Mouse (Mus musculus): ENCODE measurements around the gene Cdk14. TPM values are rescaled to one million over a fixed set of nuclear protein-coding genes. Genes with fewer than 3 reads are reported as not detected.

Cdk14 gene
- polyA plus RNA-seq, 1 experiment from 2014 or later, result 42.2 TPM

DNA sequence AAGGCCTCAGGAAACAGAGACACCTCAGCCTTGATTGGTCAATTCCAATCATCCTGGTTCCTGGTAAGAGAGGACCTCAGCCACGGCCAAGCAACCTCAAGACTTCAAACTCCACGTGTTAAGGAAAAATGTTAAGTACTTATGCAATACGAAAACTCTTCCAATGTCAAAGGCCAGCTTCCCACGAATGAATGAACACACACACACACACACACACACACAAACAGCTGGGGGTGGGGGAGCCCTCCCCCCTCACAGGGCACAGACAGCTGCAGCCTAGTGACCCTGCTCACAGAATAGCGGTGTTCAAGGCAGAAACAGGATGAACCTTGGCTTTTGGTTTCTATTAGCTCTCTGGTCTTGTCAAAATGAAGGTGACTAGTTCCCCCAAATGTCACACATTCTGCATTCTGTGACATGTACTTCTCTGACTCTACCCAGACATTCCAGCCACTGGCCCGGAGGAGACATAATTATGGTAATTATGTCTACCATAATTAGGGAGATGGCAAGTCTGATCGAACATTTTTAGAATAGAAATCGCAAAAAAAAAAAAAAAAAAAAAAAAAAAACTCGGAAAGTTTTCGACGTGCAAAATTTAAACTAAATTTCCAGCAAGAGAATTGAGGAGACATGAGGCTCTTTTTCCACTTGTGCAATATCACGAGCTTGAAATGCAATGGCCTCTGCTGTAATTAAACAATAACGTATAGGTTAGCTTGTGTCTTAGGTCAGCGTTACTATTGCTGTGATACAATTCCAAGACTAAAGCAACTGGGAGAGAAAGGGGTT is 54.6 kb downstream of the Cdk14 start:
- H3K36me3 ChIP-seq, result no peaks in the 10 kb centered on the region
- H3K4me1 ChIP-seq, result peaks cover 3% of the 10 kb centered on the region; the same call in 1 of the 2 replicates
- no peak overlapping the region for H3K27ac ChIP-seq (replicated peaks)
- no peak overlapping the region for H3K4me2 ChIP-seq
- no peak overlapping the region for H3K4me3 ChIP-seq (replicated peaks)
- no peaks in the 10 kb centered on the region for H3K27me3 ChIP-seq (replicated peaks)
- WGBS, result 84% methylated on average over 14 of the region's 14 CpGs
- no peak overlapping the region for H3K9ac ChIP-seq (replicated peaks)
- H3K9me3 ChIP-seq (replicated peaks), result no peaks in the 10 kb centered on the region
- no peak for ATAC-seq (ENCODE audit: low FRiP score)

DNA sequence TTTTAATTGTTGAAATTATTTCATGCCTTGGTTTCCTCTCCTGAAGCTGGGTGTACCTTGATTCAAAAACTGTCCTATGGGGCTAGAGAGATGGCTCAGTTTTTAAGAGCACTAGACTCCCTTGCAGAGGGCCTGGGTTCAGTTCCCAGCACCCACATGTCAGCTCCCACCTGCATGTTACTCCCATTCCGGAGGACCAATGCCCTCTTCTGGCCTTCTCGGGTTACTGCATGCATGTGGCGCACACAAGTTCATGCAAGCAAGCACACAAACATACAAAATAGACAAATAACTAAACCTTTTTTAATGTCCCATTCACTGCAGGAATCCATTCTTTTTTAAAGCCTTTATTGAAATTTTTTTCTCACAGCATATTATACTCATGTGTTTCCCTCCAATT is 58.4 kb downstream of the Cdk14 start:
- no peak for ATAC-seq (ENCODE audit: low FRiP score)
- Histone ChIP-seq H3K27me3 (replicated peaks) (no peaks in the 10 kb centered on the region), H3K9me3 (replicated peaks) (no peaks in the 10 kb centered on the region), H3K4me1 (peaks cover 3% of the 10 kb centered on the region; the same call in 1 of the 2 replicates), H3K4me2 (no peak overlapping the region), H3K36me3 (no peaks in the 10 kb centered on the region), H3K9ac (replicated peaks) (no peak overlapping the region), H3K27ac (replicated peaks) (no peak overlapping the region), H3K4me3 (replicated peaks) (no peak overlapping the region)
- WGBS, result 97% methylated on average over 3 of the region's 3 CpGs

DNA sequence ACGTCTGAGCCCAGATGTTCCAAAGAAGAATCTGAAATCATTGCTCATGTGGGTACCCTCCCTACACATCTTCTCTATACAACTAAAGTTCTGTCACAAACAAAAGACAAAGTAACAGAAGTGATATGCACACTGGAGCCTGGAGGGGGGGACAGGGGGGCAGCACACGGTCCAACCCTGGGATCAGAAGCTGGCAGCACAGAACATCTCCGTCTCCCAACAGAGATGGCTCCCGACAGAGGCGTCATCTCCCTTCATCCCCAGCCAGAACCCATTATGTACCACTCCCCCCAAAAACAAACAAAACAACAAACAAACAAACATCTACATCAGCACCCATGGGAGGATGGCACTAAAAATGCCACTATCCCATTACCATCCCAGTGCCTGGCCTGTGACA is 59.8 kb downstream of the Cdk14 start:
- Histone ChIP-seq H3K27ac (replicated peaks) (no peak overlapping the region), H3K9ac (replicated peaks) (no peak overlapping the region), H3K4me2 (no peak overlapping the region), H3K4me1 (peaks cover 3% of the 10 kb centered on the region; the same call in 1 of the 2 replicates), H3K4me3 (replicated peaks) (no peak overlapping the region), H3K27me3 (replicated peaks) (no peaks in the 10 kb centered on the region), H3K9me3 (replicated peaks) (no peaks in the 10 kb centered on the region), H3K36me3 (no peaks in the 10 kb centered on the region)
- no peak for ATAC-seq (ENCODE audit: low FRiP score)
- 85% methylated on average over 5 of the region's 5 CpGs for WGBS

DNA sequence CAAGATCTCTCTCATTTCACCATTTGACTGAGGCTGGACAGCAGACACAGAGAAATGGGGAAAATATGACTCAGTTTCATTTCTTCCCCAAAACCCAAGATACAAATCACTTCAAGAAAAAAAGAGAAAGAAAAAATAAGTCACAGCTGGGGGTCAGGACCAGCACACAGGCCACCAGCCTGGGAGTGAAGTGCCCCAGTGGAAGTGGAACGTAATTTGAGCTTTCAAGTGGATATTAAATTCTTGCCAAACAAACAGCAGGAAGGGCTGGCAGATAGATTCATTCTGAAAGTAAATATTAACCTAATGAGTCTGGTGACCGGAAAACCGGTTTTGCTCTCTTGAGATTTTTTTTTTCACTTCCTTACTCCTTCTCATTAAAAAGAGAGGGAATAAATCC is 60.2 kb downstream of the Cdk14 start:
- Histone ChIP-seq H3K27me3 (replicated peaks) (no peaks in the 10 kb centered on the region), H3K4me2 (no peak overlapping the region), H3K27ac (replicated peaks) (no peak overlapping the region), H3K9me3 (replicated peaks) (no peaks in the 10 kb centered on the region), H3K9ac (replicated peaks) (no peak overlapping the region), H3K4me1 (peaks cover 3% of the 10 kb centered on the region; the same call in 1 of the 2 replicates), H3K4me3 (replicated peaks) (no peak overlapping the region), H3K36me3 (no peaks in the 10 kb centered on the region)
- no peak for ATAC-seq (ENCODE audit: low FRiP score)
- WGBS, result 56% methylated on average over 3 of the region's 3 CpGs

DNA sequence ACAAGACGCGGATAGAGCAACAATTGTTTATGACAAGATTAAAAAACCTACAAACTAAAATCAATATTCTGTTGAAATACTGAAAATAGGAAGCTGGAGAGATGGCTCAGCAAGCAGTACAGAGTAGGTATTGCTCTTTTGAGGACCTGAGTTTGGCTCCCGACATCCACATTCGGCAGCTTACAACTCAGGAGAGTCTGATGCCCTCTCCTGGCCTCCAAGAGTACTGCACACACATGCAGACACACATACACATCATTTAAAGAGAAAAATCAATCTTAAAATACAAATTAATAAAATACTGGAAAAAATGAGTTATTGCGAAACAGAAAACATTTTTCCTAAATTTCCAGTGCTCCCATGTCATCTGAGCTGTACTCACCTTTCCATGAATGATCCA is 60.7 kb downstream of the Cdk14 start:
- Histone ChIP-seq H3K36me3 (no peaks in the 10 kb centered on the region), H3K4me3 (replicated peaks) (no peak overlapping the region), H3K9me3 (replicated peaks) (no peaks in the 10 kb centered on the region), H3K27me3 (replicated peaks) (no peaks in the 10 kb centered on the region), H3K4me2 (no peak overlapping the region), H3K9ac (replicated peaks) (no peak overlapping the region), H3K4me1 (peaks cover 3% of the 10 kb centered on the region; the same call in 1 of the 2 replicates), H3K27ac (replicated peaks) (no peak overlapping the region)
- whole genome bisulfite sequencing, result 95% methylated on average over 5 of the region's 5 CpGs
- no peak for ATAC-seq (ENCODE audit: low FRiP score)

DNA sequence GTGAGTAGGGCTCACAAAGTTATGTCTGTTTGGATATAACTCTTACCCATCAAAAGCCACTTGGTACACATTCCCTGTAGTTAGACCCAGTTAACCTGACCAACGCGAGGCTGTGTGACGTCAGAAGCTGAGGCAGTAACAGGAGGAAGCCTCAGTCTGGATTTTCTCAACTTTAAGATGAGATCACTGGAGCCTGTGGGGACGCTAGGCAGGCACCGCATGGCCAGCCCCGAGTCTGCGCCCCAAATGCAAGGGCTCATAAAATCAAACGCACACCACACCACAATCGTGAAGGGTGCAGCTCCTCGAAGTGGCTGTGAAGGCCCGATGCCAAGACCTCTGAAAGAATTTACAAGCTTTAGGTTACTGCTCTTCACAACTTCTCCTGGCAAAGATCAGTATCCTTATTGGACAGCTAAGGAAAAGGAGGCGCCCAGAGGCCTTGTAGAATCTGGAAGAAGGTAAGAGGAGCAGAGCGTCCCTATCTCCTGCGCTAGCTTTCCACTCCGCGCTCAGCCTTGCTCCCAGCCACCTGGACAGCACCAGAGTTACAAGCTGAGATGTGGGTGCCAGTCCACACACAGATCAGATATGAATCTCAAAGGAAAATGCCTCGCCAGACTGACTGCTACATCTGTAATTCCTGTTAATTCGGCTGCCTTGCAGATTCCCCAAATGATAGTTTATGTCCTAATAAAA is 61.9 kb downstream of the Cdk14 start:
- 78% methylated on average over 18 of the region's 18 CpGs for WGBS
- Histone ChIP-seq H3K27ac (replicated peaks) (no peak overlapping the region), H3K36me3 (no peaks in the 10 kb centered on the region), H3K4me1 (peaks cover 5% of the 10 kb centered on the region; the same call in 1 of the 2 replicates), H3K9me3 (replicated peaks) (no peaks in the 10 kb centered on the region), H3K4me3 (replicated peaks) (no peak overlapping the region), H3K9ac (replicated peaks) (no peak overlapping the region), H3K27me3 (replicated peaks) (no peaks in the 10 kb centered on the region), H3K4me2 (no peak overlapping the region)
- no peak for ATAC-seq (ENCODE audit: low FRiP score)

DNA sequence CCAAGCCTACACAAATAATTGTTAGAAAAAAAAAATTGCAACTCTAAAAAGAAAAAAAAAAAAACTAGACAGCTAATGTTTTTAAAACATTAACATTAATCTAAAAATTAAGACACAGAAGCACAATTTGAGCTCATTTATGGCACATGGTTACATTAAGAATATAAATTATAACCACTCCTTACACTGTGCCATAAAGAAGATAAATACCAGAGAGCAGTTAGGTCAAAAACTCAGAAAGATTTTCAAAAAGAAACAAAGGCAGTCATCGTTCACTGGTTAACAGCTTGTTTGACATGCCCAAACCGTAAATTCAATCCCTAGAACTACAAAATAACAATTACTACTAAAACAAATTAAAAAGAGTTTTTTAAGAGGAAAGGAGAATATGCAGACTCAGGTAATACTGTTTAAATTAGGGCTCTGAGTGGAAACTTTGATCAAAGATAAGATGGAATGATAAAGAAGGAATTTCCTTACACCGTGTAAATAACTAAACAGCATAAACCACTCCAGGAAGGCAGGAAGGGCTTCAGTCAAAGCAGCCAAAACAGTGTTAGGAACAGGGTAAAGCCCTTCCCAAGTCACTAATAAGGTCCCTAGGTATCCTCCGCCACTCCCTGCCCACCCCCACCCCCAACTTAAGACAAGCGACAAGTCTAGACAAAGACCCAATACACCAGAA is 65.3 kb downstream of the Cdk14 start:
- Histone ChIP-seq H3K4me2 (no peak overlapping the region), H3K4me3 (replicated peaks) (no peak overlapping the region), H3K4me1 (peaks cover 2% of the 10 kb centered on the region; the same call in 1 of the 2 replicates), H3K27me3 (replicated peaks) (no peaks in the 10 kb centered on the region), H3K9ac (replicated peaks) (no peak overlapping the region), H3K27ac (replicated peaks) (no peak overlapping the region), H3K36me3 (no peaks in the 10 kb centered on the region), H3K9me3 (replicated peaks) (no peaks in the 10 kb centered on the region)
- 35% methylated on average over 5 of the region's 5 CpGs for WGBS
- no peak for ATAC-seq (ENCODE audit: low FRiP score)

DNA sequence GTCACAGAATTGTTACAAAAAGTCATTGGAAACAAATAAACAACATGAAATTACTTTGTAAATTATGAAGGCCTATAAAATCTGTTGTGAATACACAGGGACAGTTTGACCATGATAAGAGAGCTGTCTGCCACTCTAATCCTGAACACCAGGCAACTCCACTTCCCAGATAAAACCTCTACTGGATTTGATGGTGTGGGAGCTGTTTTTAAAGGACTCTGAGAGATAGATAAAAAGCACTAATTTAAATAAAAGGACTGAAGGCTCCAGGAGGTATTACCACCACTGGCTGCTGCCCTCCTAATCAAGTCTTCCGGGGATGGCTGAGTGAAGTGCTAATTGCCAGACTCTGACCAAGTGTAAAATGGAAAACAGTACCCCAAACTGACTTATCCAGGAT is 66.2 kb downstream of the Cdk14 start:
- no peaks in the 10 kb centered on the region for H3K36me3 ChIP-seq
- ATAC-seq (ENCODE audit: low FRiP score), result no peak
- H3K9ac ChIP-seq (replicated peaks), result no peak overlapping the region
- H3K4me3 ChIP-seq (replicated peaks), result no peak overlapping the region
- WGBS, result 3% methylated on average over 1 of the region's 1 CpGs
- no peaks in the 10 kb centered on the region for H3K27me3 ChIP-seq (replicated peaks)
- H3K4me2 ChIP-seq, result no peak overlapping the region
- H3K27ac ChIP-seq (replicated peaks), result no peak overlapping the region
- peaks cover 2% of the 10 kb centered on the region; the same call in 1 of the 2 replicates for H3K4me1 ChIP-seq
- no peaks in the 10 kb centered on the region for H3K9me3 ChIP-seq (replicated peaks)

DNA sequence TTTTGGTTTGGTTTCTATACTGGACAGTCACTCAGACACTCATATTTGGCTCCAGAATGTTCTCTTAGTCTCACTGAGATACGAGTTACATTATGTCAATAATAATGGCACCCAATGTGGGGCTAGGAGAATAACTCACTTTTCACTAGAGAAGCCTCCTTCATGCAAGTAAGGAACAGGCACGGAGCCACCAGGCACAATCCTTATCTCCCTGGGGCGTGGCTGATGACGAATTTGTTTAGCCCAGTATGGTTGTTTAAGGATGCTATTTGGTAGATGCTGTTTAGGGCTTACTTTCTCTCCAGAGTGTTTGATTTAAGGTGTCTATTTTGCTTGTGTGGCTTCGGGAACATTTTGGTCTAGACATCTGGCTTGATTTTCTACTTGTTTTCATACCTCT is 75.5 kb downstream of the Cdk14 start:
- WGBS, result 85% methylated on average over 5 of the region's 5 CpGs
- ATAC-seq (ENCODE audit: low FRiP score), result no peak
- Histone ChIP-seq H3K27ac (replicated peaks) (no peak overlapping the region), H3K27me3 (replicated peaks) (no peaks in the 10 kb centered on the region), H3K9me3 (replicated peaks) (no peaks in the 10 kb centered on the region), H3K4me2 (no peak overlapping the region), H3K9ac (replicated peaks) (no peak overlapping the region), H3K4me3 (replicated peaks) (no peak overlapping the region), H3K36me3 (no peaks in the 10 kb centered on the region), H3K4me1 (peaks cover 25% of the 10 kb centered on the region)

DNA sequence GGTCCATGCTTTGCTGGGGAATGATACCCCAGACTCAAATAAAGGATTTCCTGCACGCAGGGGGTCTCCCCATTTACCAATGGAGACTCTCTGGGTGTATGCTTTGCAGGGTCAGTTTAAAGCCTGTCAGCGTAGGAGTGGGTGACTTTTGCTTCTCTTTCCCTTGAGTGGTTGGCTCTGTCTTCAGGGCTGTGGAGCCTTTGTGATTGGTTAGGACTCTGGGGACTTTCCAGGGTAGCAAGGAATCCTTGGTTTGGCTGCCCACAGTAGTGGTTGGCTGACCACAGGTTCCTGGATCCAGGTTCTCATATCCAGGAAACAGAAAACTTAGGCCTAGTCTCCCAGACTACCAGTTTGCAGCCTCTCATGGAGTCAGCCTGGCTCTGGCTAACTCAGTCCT is 76.4 kb downstream of the Cdk14 start:
- Histone ChIP-seq H3K4me2 (no peak overlapping the region), H3K27me3 (replicated peaks) (no peaks in the 10 kb centered on the region), H3K27ac (replicated peaks) (no peak overlapping the region), H3K36me3 (no peaks in the 10 kb centered on the region), H3K9ac (replicated peaks) (no peak overlapping the region), H3K4me1 (peaks cover 25% of the 10 kb centered on the region), H3K4me3 (replicated peaks) (no peak overlapping the region), H3K9me3 (replicated peaks) (no peaks in the 10 kb centered on the region)
- ATAC-seq (ENCODE audit: low FRiP score), result no peak
- 89% methylated on average over 2 of the region's 2 CpGs for WGBS

DNA sequence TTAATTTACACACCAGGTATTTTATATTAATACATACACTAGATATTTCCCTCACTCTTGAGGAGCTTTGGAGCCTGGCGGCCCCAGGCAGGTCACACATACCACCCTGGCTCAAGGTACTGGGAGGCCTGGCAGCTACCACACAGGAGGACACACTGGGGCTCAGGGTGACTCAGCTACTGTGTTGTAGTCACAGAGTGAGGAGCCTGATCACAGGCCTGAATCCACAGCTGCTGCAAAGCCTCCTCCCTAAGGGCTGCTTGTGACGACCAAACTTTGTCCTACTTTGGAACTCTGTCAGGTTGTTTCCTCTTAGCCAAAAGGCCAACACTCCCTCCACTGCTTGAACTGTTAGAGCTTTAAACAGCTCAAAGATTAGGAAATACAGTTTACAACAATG is 76.8 kb downstream of the Cdk14 start:
- H3K9ac ChIP-seq (replicated peaks), result no peak overlapping the region
- no peak overlapping the region for H3K4me2 ChIP-seq
- no peaks in the 10 kb centered on the region for H3K27me3 ChIP-seq (replicated peaks)
- ATAC-seq (ENCODE audit: low FRiP score), result peak; percentile 60; the same call in 1 of the 2 replicates
- peak overlapping the region; percentile 70 for H3K27ac ChIP-seq (replicated peaks)
- H3K36me3 ChIP-seq, result no peaks in the 10 kb centered on the region
- no peak overlapping the region for H3K4me3 ChIP-seq (replicated peaks)
- peaks cover 25% of the 10 kb centered on the region for H3K4me1 ChIP-seq
- WGBS, result 63% methylated on average over 2 of the region's 2 CpGs
- no peaks in the 10 kb centered on the region for H3K9me3 ChIP-seq (replicated peaks)

Measured in neural tube, embryonic 15.5 days (tissue).